Mouse (Mus musculus): ENCODE results near the gene Atf3. TPM values are rescaled to one million over a fixed set of nuclear protein-coding genes. Genes with fewer than 3 reads are reported as not detected.

The Atf3 gene
- total RNA-seq, 1 experiment from 2014 or later, result 242 TPM

DNA sequence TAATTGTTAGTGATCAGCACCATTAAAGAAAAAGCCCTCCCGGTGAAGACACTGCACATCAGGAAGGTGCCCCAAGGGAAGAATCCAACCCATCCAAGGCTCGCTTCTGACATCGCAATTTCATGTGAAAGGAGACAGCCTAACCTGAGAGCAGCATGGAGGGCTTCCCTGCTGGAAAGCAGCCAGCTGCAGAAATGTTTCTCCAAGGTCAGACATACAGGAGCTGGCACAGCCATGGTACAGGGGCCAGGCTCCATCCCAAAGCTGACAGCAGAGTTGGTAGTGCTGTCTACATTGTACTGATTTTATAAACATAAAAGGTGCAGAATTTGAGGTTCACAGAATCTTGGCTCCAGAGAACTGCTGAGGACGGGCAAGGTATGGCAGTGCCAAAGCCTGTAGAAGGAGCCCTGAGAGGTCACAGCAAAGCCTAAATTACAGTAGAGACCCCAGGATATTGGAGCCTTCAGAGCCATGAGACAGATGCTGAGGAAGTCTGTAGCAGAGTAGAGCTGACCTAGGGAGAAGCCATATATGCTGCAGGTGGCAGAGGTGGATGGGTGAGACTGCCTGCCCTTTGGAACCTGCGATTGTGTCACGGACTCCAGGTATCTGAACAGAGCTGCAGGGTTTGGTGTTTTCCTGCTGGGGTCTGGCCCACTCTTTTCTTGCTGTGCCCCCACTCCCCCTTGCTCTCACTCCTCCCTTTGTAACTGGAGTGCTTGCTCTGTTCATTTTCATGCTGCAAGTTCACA lies 18.1 kb upstream of the Atf3 start:
- ATAC-seq (replicated peaks; ENCODE audit: insufficient number of reproducible peaks, low FRiP score, low TSS enrichment, poor library complexity, severe bottlenecking), result no peak

DNA sequence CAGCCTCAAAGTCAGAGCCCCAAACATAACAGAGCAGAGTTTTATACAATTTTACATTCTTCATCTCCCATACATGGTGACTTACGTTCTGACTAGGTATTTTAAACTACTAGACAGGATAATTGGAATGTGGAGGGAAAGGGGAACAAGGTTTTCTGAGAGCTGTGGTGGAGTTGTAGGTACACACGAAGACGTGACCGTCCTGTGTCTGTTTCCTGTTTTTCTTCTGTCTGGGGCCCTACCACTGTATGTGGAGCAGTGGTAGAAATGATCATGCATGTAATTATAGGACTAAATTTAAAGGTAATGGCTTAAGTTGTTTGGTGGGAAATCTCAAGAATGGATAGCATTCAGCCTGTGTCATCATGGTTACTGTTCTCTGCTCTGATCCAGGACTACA lies 17.0 kb upstream of the Atf3 start:
- no peak for ATAC-seq (replicated peaks; ENCODE audit: insufficient number of reproducible peaks, low FRiP score, low TSS enrichment, poor library complexity, severe bottlenecking)

DNA sequence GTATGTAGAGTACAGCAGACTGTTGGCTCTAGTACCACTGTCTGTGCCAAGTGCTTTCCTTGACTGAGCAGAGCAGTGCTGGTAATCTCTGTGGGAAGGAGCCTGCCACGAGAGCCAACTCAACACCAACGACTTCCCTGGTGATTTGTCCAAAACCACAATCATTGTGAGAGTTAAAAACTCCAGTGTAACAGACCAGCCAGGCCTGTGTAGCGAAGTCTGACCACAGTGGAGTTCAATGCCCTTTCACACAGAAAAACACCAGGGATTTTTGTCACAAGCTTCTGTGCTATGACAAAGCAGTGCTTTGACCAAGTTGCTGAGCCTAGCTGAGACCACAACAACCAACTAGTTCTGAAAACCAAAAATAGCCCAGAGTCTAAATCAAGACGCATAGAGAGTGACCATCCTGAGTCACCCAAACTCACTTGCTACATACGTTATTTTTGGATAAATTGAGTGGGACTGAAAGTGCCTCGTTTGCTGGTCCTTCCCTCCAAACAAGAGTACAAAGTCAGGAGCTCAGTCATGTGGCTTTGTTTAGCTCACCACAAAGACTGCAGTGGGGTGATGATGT lies 12.6 kb upstream of the Atf3 start:
- peak; percentile 42 for ATAC-seq (replicated peaks; ENCODE audit: insufficient number of reproducible peaks, low FRiP score, low TSS enrichment, poor library complexity, severe bottlenecking)

DNA sequence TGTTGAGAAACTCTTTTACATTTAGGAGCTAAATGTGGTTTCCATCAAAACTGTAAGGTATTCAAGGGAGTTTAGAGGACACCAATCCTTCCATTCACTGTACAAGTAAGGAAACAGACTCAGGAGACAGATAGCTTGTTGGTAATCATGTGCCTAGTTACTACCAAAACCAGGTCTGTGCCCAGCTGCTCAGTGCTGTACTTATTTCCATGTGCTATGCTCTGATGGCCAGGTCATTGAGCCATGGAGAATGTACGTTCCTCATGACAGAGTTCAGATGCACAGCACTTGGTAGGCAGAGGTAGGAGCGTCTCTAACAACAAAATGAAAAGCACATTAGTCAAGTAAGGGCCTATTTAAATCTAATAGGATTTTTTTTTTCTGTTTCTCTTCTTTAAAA lies 8.7 kb upstream of the Atf3 start:
- no peak for ATAC-seq (replicated peaks; ENCODE audit: insufficient number of reproducible peaks, low FRiP score, low TSS enrichment, poor library complexity, severe bottlenecking)

DNA sequence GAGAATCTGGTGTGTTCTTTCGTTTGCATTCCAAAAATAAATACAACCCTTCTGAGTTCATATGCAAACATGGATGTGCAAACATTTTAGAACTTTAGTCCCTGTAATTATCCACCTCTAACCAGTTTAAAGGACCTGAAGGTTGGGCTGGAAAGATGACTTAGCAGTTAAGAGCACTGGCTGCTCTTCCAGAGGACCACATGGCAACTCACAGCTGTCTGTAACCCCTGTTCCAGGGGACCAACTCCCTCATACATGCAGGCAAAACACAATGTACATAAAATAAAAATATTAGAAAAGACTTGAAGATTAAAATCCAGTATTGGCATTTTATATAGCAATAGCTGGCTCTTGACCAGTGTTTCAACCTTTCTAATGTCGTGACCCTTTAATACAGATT lies 7.9 kb upstream of the Atf3 start:
- no peak for ATAC-seq (replicated peaks; ENCODE audit: insufficient number of reproducible peaks, low FRiP score, low TSS enrichment, poor library complexity, severe bottlenecking)

DNA sequence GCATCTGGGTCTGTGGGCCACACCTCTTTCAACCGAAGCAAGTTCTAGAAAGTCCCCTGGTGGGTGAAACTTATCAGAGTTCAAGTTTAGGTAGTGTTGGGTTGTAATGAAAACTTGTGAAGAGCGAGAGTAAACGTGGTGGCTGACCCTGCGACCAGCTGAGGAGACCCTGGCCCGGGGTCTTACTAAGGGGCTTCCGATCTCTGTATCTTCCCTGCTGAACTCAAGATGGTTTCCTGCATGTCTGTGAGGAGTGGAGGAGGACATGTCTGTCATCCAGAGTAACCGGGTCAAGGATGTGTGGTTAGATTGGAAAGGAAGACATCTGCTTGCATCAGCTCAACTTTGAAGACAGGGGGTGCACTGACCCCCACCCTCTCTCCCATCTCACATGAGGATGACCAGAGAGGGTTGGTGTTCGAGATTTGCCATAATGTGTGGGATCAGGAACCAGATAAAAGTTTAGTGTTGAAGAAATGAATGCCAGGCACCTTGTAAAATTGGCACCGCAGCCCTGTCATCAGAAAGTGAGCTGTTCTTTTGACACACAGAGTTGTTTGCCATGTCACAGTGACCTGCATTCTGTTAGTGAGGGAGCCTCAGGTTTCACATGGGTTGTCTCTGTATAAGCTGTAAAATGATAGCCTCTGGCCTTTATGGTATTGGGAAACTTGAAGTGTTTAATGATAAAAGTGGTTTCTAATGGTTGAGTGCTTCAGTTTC lies 7.3 kb upstream of the Atf3 start:
- no peak for ATAC-seq (replicated peaks; ENCODE audit: insufficient number of reproducible peaks, low FRiP score, low TSS enrichment, poor library complexity, severe bottlenecking)

DNA sequence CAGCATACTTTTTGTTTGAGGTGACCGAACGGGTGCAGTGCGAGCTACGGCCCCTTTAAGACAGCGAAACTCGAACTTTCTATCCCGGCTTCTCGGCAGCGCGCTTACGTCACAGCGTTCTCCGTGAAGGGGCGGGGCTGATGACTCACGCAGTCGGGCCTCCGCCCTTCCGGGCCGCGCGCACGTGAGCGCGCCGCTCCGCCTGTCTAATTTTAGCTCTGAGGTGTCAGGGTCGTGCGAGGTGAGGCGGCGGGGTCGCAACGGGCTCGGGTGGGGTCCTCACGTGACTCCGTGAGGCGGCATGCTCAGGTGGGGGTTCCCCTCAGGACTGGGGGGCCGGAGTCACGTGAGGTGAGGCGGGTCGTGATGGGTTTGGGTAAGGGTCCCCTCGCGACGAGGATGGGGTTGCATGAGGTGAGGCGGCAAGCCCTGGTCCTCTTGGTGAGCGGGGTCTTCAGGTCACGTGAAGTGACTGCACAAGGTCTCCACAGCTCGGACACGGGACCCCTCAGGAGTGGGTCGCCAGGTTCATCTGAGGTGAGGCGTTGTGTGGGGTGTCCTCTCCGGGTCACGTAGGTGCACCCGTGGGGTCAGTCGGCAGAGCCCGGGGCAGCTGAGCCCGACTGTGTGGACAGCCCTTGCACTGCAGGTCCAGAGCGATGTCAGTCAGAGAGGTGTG lies 6.6 kb upstream of the Atf3 start:
- peak; percentile 91 for ATAC-seq (replicated peaks; ENCODE audit: insufficient number of reproducible peaks, low FRiP score, low TSS enrichment, poor library complexity, severe bottlenecking)

DNA sequence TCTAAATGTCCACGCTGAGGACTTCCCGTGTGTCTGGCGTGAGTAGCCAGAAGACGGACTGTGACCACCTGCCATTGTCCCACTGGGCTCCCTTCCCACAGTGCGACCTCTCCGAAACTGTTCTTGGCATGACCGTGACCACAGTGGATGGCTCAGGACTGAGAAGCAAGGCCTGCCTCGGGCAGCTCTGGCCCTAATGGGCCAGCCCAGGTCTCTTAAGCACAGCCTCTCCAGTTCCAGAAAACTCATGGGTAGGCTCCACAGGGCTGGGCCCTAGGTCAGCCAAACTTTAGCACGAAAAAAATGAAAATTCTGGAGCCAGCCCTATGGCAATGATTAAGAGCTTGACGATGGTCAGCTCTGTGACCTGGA lies 6.1 kb upstream of the Atf3 start:
- 0 out of 2 replicates have a peak, but pooled peaks have one; percentile 1 for ATAC-seq (replicated peaks; ENCODE audit: insufficient number of reproducible peaks, low FRiP score, low TSS enrichment, poor library complexity, severe bottlenecking)

DNA sequence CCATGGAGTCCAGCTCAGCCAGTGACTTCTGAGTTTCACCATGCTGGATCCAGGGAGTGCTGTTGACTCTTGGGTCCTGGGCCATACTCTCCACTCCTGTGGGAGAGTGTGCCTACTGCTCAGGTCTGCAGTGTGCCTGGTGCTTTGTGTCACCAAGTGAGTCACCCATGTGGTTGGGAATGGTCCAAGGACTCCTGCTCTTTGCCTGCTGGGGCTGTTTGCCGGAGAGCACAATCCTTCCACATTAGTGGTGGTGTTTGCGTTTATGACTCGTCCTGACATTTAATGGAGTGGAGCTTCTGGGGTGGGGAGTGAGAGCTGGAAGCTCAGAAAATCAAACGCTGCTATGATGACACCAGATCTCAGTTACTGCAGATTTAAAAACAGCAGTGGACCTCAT lies 4.2 kb upstream of the Atf3 start:
- no peak for ATAC-seq (replicated peaks; ENCODE audit: insufficient number of reproducible peaks, low FRiP score, low TSS enrichment, poor library complexity, severe bottlenecking)

DNA sequence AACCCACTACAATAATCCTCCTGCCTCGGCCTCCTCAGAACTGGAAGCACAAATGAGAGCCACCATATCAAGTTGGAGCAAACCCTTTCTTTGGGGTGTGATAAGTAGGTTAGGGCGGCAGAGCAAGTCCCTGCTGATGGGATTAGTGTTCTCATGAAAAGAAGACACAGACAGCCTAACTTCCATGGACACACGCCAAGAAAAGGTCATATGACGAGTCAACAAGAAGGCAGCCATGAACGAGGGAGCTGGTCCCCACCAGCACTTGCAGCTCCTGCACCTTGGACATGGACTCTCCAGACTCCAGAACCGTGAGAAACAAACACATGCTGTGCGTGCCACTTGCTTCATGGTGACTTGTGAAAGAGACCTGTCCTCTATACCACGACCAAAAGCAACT lies 2.7 kb upstream of the Atf3 start:
- no peak for ATAC-seq (replicated peaks; ENCODE audit: insufficient number of reproducible peaks, low FRiP score, low TSS enrichment, poor library complexity, severe bottlenecking)

DNA sequence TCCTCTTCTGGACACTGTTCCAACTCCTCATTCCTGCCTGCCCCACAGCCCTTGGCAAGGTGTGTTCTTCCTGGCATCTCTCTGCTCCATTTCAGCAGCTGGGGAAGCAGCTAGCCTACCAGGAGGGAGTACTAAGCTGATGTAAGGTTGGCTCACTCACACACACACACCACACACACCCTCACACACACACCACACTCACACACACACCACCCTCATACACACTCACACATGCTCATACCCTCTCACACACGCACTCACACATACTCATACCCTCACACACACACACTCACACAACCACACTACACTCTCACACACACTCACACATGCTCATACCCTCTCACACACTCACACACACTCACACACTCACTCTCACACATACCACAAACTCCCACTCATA lies 1.9 kb upstream of the Atf3 start:
- no peak for ATAC-seq (replicated peaks; ENCODE audit: insufficient number of reproducible peaks, low FRiP score, low TSS enrichment, poor library complexity, severe bottlenecking)

DNA sequence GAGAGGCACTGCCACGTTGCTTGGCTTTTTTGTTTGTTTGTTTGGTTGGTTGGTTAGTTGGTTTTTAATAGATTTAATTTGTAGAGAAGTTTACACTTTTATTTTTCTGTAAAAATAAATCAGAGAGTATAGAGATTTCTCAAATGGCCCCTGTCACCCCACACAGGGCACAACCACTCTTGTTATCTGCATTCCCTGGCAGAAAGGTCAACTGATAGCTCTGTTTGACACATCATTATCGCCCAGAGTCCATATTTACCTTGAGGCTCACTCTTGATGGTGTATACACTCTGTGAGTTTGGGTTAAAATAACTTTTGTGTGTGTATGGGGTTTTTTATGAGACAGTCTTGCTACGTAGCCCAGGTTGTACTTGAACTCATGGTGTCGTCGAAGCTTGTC lies 744 bp upstream of the Atf3 start:
- no peak for ATAC-seq (replicated peaks; ENCODE audit: insufficient number of reproducible peaks, low FRiP score, low TSS enrichment, poor library complexity, severe bottlenecking)

DNA sequence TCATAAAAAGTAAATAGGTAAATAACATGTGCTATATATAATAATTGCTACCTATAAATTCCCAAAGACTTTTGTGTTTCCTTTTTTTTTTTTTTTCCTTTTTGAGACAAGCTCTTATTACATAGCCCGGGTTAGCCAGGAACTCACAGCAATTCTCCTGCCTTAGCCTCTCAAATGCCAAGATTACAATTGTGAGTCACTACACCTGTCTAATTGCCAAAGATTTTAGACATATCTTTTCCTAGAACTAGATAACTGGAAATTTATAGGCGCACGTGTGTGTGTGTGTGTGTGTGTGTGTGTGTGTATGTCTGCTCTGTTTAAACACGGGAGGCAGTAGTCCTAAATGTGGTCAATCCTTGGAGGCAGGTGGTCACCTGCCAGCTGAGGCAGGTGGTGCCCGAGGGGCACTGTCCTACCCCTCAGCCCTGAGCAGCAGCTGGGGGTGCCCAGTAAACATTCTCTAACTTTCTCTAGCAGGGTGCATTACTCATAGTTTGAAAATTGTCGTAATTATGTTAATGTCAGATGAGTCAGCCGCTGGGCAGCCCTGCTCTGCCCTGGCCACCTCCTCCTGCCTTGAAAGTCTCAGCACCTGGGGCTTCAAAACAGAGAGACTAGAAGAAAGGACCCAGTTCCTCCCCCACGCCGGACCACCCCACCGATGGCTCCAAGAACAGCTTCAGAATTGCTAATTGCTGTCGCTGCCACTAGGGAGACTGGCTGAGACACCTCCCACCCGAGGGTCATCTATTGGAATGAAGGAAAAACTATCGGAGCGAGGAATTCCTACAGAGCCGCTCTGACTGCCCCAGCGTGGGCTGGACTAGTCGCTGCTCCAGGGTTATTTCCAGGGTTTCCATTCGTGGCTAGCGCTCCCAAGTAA lies 1.8 kb downstream of the Atf3 start:
- ATAC-seq (replicated peaks; ENCODE audit: insufficient number of reproducible peaks, low FRiP score, low TSS enrichment, poor library complexity, severe bottlenecking), result peak; percentile 59; the same call in 1 of the 2 replicates

DNA sequence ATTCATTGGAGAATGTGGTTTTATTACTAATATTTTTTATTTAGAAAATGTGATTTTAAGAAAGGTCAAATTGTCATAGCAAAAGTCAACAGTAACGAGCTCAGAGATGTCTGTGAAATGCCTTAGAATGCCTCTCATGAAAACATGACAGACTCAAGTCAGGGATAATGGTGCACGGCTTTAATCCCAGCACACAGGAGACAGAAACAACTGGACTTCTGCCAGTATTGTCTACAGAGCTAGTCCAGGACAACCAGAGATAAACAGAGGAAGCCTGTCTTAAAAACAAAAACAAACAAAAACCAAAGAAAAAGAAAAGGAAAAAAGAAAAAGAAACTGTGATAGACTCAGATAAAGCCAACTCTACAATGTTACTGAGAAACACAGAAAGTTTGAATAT lies 6.7 kb downstream of the Atf3 start:
- no peak for ATAC-seq (replicated peaks; ENCODE audit: insufficient number of reproducible peaks, low FRiP score, low TSS enrichment, poor library complexity, severe bottlenecking)

DNA sequence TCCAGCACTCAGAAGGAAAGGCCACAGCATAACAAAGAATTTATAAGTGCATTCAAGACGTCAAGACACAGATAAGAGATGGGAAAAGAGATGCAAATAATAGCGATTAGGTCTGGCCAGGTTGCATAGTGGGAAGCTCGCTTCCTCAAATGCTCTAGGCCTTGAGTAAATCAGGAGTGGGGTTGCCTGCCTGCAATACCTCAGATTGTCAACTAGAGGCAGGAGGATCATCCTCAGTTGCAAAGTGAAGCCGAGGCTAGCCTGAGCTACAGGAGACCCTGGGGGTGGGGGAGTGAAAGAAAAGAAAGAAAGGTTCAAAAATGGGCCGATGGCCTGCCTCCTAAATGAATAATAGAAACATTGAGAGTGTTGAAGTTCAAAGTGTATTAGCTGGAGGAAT lies 12.0 kb downstream of the Atf3 start:
- no peak for ATAC-seq (replicated peaks; ENCODE audit: insufficient number of reproducible peaks, low FRiP score, low TSS enrichment, poor library complexity, severe bottlenecking)

DNA sequence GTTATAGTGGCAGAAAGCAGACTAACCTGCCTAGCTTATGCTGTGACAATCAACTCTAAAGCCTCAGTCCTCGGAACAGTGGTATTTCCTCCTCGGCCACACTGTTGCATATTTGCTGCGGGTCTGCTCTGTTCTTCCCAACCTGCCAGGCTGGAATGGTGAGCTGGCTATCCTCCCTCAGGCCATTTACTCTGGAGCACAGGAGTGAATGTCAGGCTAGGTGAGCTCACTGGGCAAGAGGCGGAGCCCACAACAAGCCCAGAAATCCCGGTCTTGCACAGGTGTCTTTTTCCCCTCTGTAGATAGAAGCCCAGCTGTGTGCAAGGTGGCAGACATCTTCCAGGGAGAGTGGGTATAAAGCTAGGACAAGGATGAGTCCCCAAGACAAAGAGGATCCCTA lies 13.0 kb downstream of the Atf3 start:
- ATAC-seq (replicated peaks; ENCODE audit: insufficient number of reproducible peaks, low FRiP score, low TSS enrichment, poor library complexity, severe bottlenecking), result no peak

DNA sequence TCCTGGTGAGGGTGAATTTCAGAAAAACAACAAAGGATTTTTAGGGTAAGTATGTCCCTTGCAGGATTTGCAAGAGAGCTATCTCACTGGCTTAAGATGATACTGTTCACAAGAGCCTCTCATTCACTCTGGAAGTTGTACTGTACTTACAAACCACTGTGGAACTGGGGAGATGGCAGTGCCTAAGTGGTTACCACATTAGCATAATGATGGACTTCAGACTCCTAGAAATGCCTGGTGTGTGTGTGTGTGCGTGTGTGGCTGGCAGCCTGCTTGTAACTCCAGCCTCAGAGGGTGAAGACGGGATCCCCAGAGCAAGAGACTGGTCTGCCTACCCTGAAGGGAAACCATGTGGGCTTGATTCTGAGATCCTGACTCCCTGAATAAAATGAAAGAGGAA lies 14.3 kb downstream of the Atf3 start:
- ATAC-seq (replicated peaks; ENCODE audit: insufficient number of reproducible peaks, low FRiP score, low TSS enrichment, poor library complexity, severe bottlenecking), result no peak

DNA sequence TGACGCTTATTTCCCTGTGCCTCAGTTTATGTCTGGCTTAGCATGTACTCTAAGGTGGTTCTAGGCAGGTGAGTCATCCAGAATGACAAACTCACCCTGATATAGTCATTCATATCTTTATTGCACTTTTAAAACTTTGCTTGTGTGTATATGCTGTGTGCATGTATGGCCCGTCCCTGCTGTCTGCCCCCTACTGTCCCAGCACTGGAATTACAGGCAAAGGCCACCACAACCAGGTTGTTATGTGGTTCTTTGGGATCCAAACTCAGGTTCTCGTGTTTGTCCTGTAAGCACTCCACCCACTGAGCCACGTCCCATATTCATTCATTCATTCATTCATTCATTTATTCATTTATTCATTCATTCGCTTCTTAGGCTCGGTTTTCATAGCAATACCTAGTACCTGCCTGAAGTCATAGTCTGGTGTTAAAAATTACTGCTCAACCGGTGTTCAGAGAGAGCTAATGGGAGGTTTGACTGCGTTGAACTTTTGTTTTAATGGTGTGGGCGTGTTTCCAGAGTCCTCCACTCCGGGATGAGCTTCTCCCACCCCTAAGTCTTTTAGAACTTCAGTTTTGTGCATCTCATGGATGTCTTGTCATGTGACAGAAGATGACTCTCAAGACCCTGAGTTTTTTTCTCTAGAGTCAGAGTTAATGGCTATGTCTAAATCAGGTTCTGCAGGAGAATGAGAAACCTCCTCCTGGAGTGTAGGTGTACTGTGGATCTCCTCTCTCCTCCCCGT lies 15.5 kb downstream of the Atf3 start:
- no peak for ATAC-seq (replicated peaks; ENCODE audit: insufficient number of reproducible peaks, low FRiP score, low TSS enrichment, poor library complexity, severe bottlenecking)

Measured in monocyte, adult 5-6 weeks (primary cell).